Mouse (Mus musculus): ENCODE results near the gene Zbtb7a. TPM values are rescaled to one million over a fixed set of nuclear protein-coding genes. Genes with fewer than 3 reads are reported as not detected.

Zbtb7a gene
- polyA plus RNA-seq, 1 experiment from 2014 or later: 11.0 TPM

GRCm38 (mm10) chr10:81190236-81190911, 55.4 kb downstream of the Zbtb7a start:
- peaks cover 5% of the 10 kb centered on the region for H3K4me1 ChIP-seq (ENCODE audit: control insufficient read depth, insufficient read depth, low read length)
- no peaks in the 10 kb centered on the region for H3K27me3 ChIP-seq (ENCODE audit: control insufficient read depth, insufficient read depth, low read length)
- no peak overlapping the region for H3K9ac ChIP-seq (replicated peaks; ENCODE audit: low read depth, low read length)
- H3K9me3 ChIP-seq (ENCODE audit: control insufficient read depth, low read length): no peaks in the 10 kb centered on the region
- no peak overlapping the region for H3K27ac ChIP-seq (ENCODE audit: low read depth, low read length)
- 70% methylated on average over 31 of the region's 31 CpGs for WGBS
- H3K36me3 ChIP-seq (ENCODE audit: control insufficient read depth, insufficient read depth, low read length): peaks cover 16% of the 10 kb centered on the region
- no peak overlapping the region for H3K4me2 ChIP-seq (ENCODE audit: low read depth, low read length)
- no peak for ATAC-seq (ENCODE audit: low read depth)
- no peak overlapping the region for H3K4me3 ChIP-seq (ENCODE audit: low read depth, low read length)

GRCm38 (mm10) chr10:81190912-81191321, 55.9 kb downstream of the Zbtb7a start:
- H3K4me1 ChIP-seq (ENCODE audit: control insufficient read depth, insufficient read depth, low read length): peaks cover 5% of the 10 kb centered on the region
- H3K27me3 ChIP-seq (ENCODE audit: control insufficient read depth, insufficient read depth, low read length): no peaks in the 10 kb centered on the region
- WGBS: 68% methylated on average over 6 of the region's 6 CpGs
- no peak overlapping the region for H3K9ac ChIP-seq (replicated peaks; ENCODE audit: low read depth, low read length)
- H3K36me3 ChIP-seq (ENCODE audit: control insufficient read depth, insufficient read depth, low read length): peaks cover 16% of the 10 kb centered on the region
- no peak overlapping the region for H3K4me2 ChIP-seq (ENCODE audit: low read depth, low read length)
- H3K27ac ChIP-seq (ENCODE audit: low read depth, low read length): no peak overlapping the region
- H3K9me3 ChIP-seq (ENCODE audit: control insufficient read depth, low read length): no peaks in the 10 kb centered on the region
- ATAC-seq (ENCODE audit: low read depth): no peak
- H3K4me3 ChIP-seq (ENCODE audit: low read depth, low read length): no peak overlapping the region

GRCm38 (mm10) chr10:81191342-81191982, 56.4 kb downstream of the Zbtb7a start:
- 92% methylated on average over 18 of the region's 18 CpGs for WGBS
- Histone ChIP-seq H3K9ac (replicated peaks; ENCODE audit: low read depth, low read length) (no peak overlapping the region), H3K4me1 (ENCODE audit: control insufficient read depth, insufficient read depth, low read length) (peaks cover 5% of the 10 kb centered on the region), H3K4me3 (ENCODE audit: low read depth, low read length) (peak overlapping the region; percentile 56), H3K27me3 (ENCODE audit: control insufficient read depth, insufficient read depth, low read length) (no peaks in the 10 kb centered on the region), H3K27ac (ENCODE audit: low read depth, low read length) (peak overlapping the region; percentile 97), H3K4me2 (ENCODE audit: low read depth, low read length) (peak overlapping the region; percentile 98), H3K9me3 (ENCODE audit: control insufficient read depth, low read length) (no peaks in the 10 kb centered on the region), H3K36me3 (ENCODE audit: control insufficient read depth, insufficient read depth, low read length) (peaks cover 16% of the 10 kb centered on the region)
- no peak for ATAC-seq (ENCODE audit: low read depth)

- WGBS: under 1% methylated on average over 92 of the region's 93 CpGs
- peaks cover 12% of the 10 kb centered on the region for H3K36me3 ChIP-seq (ENCODE audit: control insufficient read depth, insufficient read depth, low read length)
These were observed 57.4 kb downstream of the Zbtb7a start for GRCm38 (mm10) chr10:81192270-81192967.

GRCm38 (mm10) chr10:81192968-81193501, 58.0 kb downstream of the Zbtb7a start:
- Histone ChIP-seq H3K36me3 (ENCODE audit: control insufficient read depth, insufficient read depth, low read length) (peaks cover 10% of the 10 kb centered on the region), H3K4me2 (ENCODE audit: low read depth, low read length) (peak overlapping the region; percentile 98), H3K4me1 (ENCODE audit: control insufficient read depth, insufficient read depth, low read length) (peaks cover 5% of the 10 kb centered on the region), H3K4me3 (ENCODE audit: low read depth, low read length) (peak overlapping the region; percentile 56), H3K27me3 (ENCODE audit: control insufficient read depth, insufficient read depth, low read length) (no peaks in the 10 kb centered on the region), H3K27ac (ENCODE audit: low read depth, low read length) (peak overlapping the region; percentile 97), H3K9ac (replicated peaks; ENCODE audit: low read depth, low read length) (peak overlapping the region; percentile 78), H3K9me3 (ENCODE audit: control insufficient read depth, low read length) (no peaks in the 10 kb centered on the region)
- 5% methylated on average over 19 of the region's 19 CpGs for WGBS
- ATAC-seq (ENCODE audit: low read depth): no peak; the same call in none of the 2 replicates

More at GRCm38 (mm10) chr10:81192270-81192967, 57.4 kb downstream of the Zbtb7a start:
- Histone ChIP-seq H3K9me3 (ENCODE audit: control insufficient read depth, low read length) (no peaks in the 10 kb centered on the region), H3K27ac (ENCODE audit: low read depth, low read length) (peak overlapping the region; percentile 97), H3K4me1 (ENCODE audit: control insufficient read depth, insufficient read depth, low read length) (peaks cover 5% of the 10 kb centered on the region), H3K4me3 (ENCODE audit: low read depth, low read length) (peak overlapping the region; percentile 56), H3K9ac (replicated peaks; ENCODE audit: low read depth, low read length) (peak overlapping the region; percentile 78), H3K27me3 (ENCODE audit: control insufficient read depth, insufficient read depth, low read length) (no peaks in the 10 kb centered on the region), H3K4me2 (ENCODE audit: low read depth, low read length) (peak overlapping the region; percentile 98)
- ATAC-seq (ENCODE audit: low read depth): peak; percentile 87

GRCm38 (mm10) chr10:81193991-81194774, 59.2 kb downstream of the Zbtb7a start:
- Histone ChIP-seq H3K9me3 (ENCODE audit: control insufficient read depth, low read length) (no peaks in the 10 kb centered on the region), H3K9ac (replicated peaks; ENCODE audit: low read depth, low read length) (no peak overlapping the region), H3K4me3 (ENCODE audit: low read depth, low read length) (no peak overlapping the region), H3K27ac (ENCODE audit: low read depth, low read length) (no peak overlapping the region), H3K4me1 (ENCODE audit: control insufficient read depth, insufficient read depth, low read length) (peaks cover 5% of the 10 kb centered on the region), H3K4me2 (ENCODE audit: low read depth, low read length) (no peak overlapping the region), H3K27me3 (ENCODE audit: control insufficient read depth, insufficient read depth, low read length) (no peaks in the 10 kb centered on the region), H3K36me3 (ENCODE audit: control insufficient read depth, insufficient read depth, low read length) (peaks cover 10% of the 10 kb centered on the region)
- no peak for ATAC-seq (ENCODE audit: low read depth)
- 17% methylated on average over 37 of the region's 37 CpGs for WGBS

GRCm38 (mm10) chr10:81195300-81195699, 60.3 kb downstream of the Zbtb7a start:
- H3K4me1 ChIP-seq (ENCODE audit: control insufficient read depth, insufficient read depth, low read length): peaks cover 5% of the 10 kb centered on the region
- peaks cover 4% of the 10 kb centered on the region for H3K36me3 ChIP-seq (ENCODE audit: control insufficient read depth, insufficient read depth, low read length)
- H3K4me2 ChIP-seq (ENCODE audit: low read depth, low read length): no peak overlapping the region
- WGBS: 64% methylated on average over 4 of the region's 4 CpGs
- H3K4me3 ChIP-seq (ENCODE audit: low read depth, low read length): no peak overlapping the region
- no peaks in the 10 kb centered on the region for H3K9me3 ChIP-seq (ENCODE audit: control insufficient read depth, low read length)
- no peak overlapping the region for H3K9ac ChIP-seq (replicated peaks; ENCODE audit: low read depth, low read length)
- ATAC-seq (ENCODE audit: low read depth): no peak
- no peak overlapping the region for H3K27ac ChIP-seq (ENCODE audit: low read depth, low read length)
- H3K27me3 ChIP-seq (ENCODE audit: control insufficient read depth, insufficient read depth, low read length): no peaks in the 10 kb centered on the region

- no peak for ATAC-seq (ENCODE audit: low read depth)
These were observed 61.5 kb downstream of the Zbtb7a start for GRCm38 (mm10) chr10:81196470-81197065.

More at GRCm38 (mm10) chr10:81196470-81197065, 61.5 kb downstream of the Zbtb7a start:
- no peaks in the 10 kb centered on the region for H3K9me3 ChIP-seq (ENCODE audit: control insufficient read depth, low read length)
- no peaks in the 10 kb centered on the region for H3K36me3 ChIP-seq (ENCODE audit: control insufficient read depth, insufficient read depth, low read length)
- no peak overlapping the region for H3K27ac ChIP-seq (ENCODE audit: low read depth, low read length)
- 70% methylated on average over 11 of the region's 11 CpGs for WGBS
- H3K4me2 ChIP-seq (ENCODE audit: low read depth, low read length): no peak overlapping the region
- H3K4me3 ChIP-seq (ENCODE audit: low read depth, low read length): no peak overlapping the region
- peaks cover 5% of the 10 kb centered on the region for H3K4me1 ChIP-seq (ENCODE audit: control insufficient read depth, insufficient read depth, low read length)
- no peak overlapping the region for H3K9ac ChIP-seq (replicated peaks; ENCODE audit: low read depth, low read length)
- H3K27me3 ChIP-seq (ENCODE audit: control insufficient read depth, insufficient read depth, low read length): no peaks in the 10 kb centered on the region
